Mouse (Mus musculus) hindbrain, embryonic 13.5 days (tissue): ENCODE measurements at regions not wholly inside any gene's neighbourhood (a gene's known extent, or its start where the extent isn't known, plus 50 kb on each side); places are given as distances from the start of the nearest gene placed in this dataset.
A peak's percentile ranks its signal among the peaks of the same experiment; 100 is the strongest.
"Not testable (repeated sequence)": the region's sequence is repeated elsewhere in the genome, so short reads cannot be mapped to it uniquely, and the experiment has no call there.

Experiments
- ATAC-seq: fragments of 200-750 bp; cut with Nextera tagmentation; 2 replicates; pipeline ENCODE4 v1.8.0; 2017; ENCODE audit warnings: moderate TSS enrichment; ENCODE audit not compliant: low FRiP score
- H3K27ac ChIP-seq: fragments of 300-500 bp; sonication (generic); 2 replicates; pipeline ENCODE4 v1.5.1; 2015; ENCODE audit warnings: inconsistent platforms, mild to moderate bottlenecking, moderate library complexity
- H3K27me3 ChIP-seq: fragments of 300-500 bp; sonication (generic); 2 replicates; pipeline ENCODE4 v1.6.1; 2015; ENCODE audit warnings: mild to moderate bottlenecking, inconsistent platforms
- H3K36me3 ChIP-seq: fragments of 300-500 bp; sonication (generic); 2 replicates; pipeline ENCODE4 v1.6.1; 2015; ENCODE audit warnings: mild to moderate bottlenecking, inconsistent platforms
- H3K4me1 ChIP-seq: fragments of 300-500 bp; sonication (generic); replicated peaks from 2 replicates; pipeline ENCODE4 v1.6.1; 2015; ENCODE audit warnings: inconsistent platforms
- H3K4me2 ChIP-seq: fragments of 300-500 bp; sonication (generic); 2 replicates; pipeline ENCODE4 v1.6.1; 2015; ENCODE audit warnings: inconsistent platforms, mild to moderate bottlenecking, moderate library complexity
- H3K4me3 ChIP-seq: fragments of 300-500 bp; sonication (generic); 2 replicates; pipeline ENCODE4 v1.5.1; 2015; ENCODE audit warnings: mild to moderate bottlenecking, inconsistent platforms
- H3K9ac ChIP-seq: fragments of 300-500 bp; sonication (generic); 2 replicates; pipeline ENCODE4 v1.6.1; 2015; ENCODE audit warnings: mild to moderate bottlenecking, inconsistent platforms
- H3K9me3 ChIP-seq: fragments of 300-500 bp; sonication (generic); 2 replicates; pipeline ENCODE4 v1.6.1; 2016; ENCODE audit warnings: inconsistent platforms
- WGBS: fragments of 180-500 bp; shearing (Covaris S2); methylation state at CpG from one replicate; pipeline ENCODE4 v1.1.7; 2015; 5-methylcytosine and 5-hydroxymethylcytosine counted together

DNA sequence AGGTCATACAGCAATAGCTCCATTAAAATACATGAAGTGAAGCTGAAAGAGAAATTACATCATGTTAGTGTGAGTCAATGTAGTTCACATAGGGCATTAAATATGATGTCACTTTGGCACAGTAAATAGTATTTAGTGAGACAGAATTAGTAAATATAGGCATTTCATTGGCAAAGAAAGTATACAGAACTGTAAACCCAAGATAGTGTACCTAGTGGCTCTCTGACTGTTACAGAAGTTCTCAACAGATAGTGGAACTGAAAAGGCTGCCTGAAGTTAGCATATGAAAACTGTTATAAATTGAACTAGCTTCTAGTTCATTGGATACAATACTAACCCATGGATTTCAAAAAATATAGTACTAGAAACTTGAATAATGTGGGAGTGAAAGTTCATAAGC, 1642.1 kb upstream of the Cdh6 start:
- ATAC-seq, result no peak
- no peak overlapping the region for H3K9ac ChIP-seq
- no peaks in the 10 kb centered on the region for H3K27me3 ChIP-seq
- H3K9me3 ChIP-seq, result no peaks in the 10 kb centered on the region
- no peak overlapping the region for H3K4me3 ChIP-seq
- H3K27ac ChIP-seq, result no peak overlapping the region
- no peaks in the 10 kb centered on the region for H3K4me1 ChIP-seq
- H3K36me3 ChIP-seq, result no peaks in the 10 kb centered on the region
- H3K4me2 ChIP-seq, result no peak overlapping the region

GRCm38 (mm10) chr15:14806849-14807248, 1633.4 kb upstream of the Cdh6 start:
- no peak for ATAC-seq
- no peaks in the 10 kb centered on the region for H3K9me3 ChIP-seq
- H3K4me1 ChIP-seq, result no peaks in the 10 kb centered on the region
- no peaks in the 10 kb centered on the region for H3K36me3 ChIP-seq
- no peaks in the 10 kb centered on the region for H3K27me3 ChIP-seq
- H3K4me3 ChIP-seq, result no peak overlapping the region
- no peak overlapping the region for H3K27ac ChIP-seq
- H3K4me2 ChIP-seq, result no peak overlapping the region
- 55% methylated on average over 1 of the region's 1 CpGs for WGBS
- no peak overlapping the region for H3K9ac ChIP-seq

- Histone ChIP-seq H3K27ac (no peak overlapping the region), H3K9me3 (no peaks in the 10 kb centered on the region), H3K27me3 (no peaks in the 10 kb centered on the region), H3K4me3 (no peak overlapping the region), H3K9ac (no peak overlapping the region), H3K4me2 (no peak overlapping the region), H3K36me3 (no peaks in the 10 kb centered on the region), H3K4me1 (no peaks in the 10 kb centered on the region)
- WGBS, result 62% methylated on average over 2 of the region's 2 CpGs
- ATAC-seq, result peak; percentile 43; the same call in 1 of the 2 replicates
These were observed 1621.7 kb upstream of the Cdh6 start for GRCm38 (mm10) chr15:14795221-14795620.

DNA sequence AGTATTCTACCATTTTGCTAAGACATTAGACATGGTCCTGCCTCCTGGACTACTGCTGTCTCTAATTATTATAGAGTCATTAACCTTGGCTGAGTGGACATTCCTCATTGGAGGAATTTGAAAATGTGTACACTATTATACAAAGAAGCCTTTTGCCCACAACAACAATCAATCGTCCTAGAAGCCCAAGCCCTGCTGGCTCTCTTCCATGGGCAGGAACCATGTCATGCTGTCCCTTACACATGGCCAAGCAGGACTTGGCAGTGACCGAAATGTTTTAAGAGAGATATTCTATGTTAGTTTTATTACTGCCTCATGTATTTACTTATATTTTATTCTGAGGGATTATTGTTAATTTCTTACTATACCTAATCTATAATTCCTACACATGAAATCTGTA, 1607.3 kb upstream of the Cdh6 start:
- H3K9ac ChIP-seq, result no peak overlapping the region
- 78% methylated on average over 2 of the region's 2 CpGs for WGBS
- ATAC-seq, result no peak
- H3K36me3 ChIP-seq, result no peaks in the 10 kb centered on the region
- H3K27ac ChIP-seq, result no peak overlapping the region
- H3K27me3 ChIP-seq, result no peaks in the 10 kb centered on the region
- H3K4me1 ChIP-seq, result no peaks in the 10 kb centered on the region
- H3K4me3 ChIP-seq, result no peak overlapping the region
- H3K4me2 ChIP-seq, result no peak overlapping the region
- no peaks in the 10 kb centered on the region for H3K9me3 ChIP-seq

- Histone ChIP-seq H3K36me3 (no peaks in the 10 kb centered on the region), H3K27ac (no peak overlapping the region), H3K4me2 (no peak overlapping the region), H3K4me3 (no peak overlapping the region), H3K9me3 (no peaks in the 10 kb centered on the region), H3K4me1 (no peaks in the 10 kb centered on the region), H3K9ac (no peak overlapping the region), H3K27me3 (no peaks in the 10 kb centered on the region)
- ATAC-seq, result no peak
- 88% methylated on average over 2 of the region's 2 CpGs for WGBS
These were observed 1568.3 kb upstream of the Cdh6 start for GRCm38 (mm10) chr15:14741733-14742132.

- ATAC-seq, H3K4me1 ChIP-seq, H3K9ac ChIP-seq, H3K9me3 ChIP-seq, H3K4me2 ChIP-seq, H3K36me3 ChIP-seq, H3K4me3 ChIP-seq, H3K27me3 ChIP-seq, H3K27ac ChIP-seq: not testable (repeated sequence)
- 88% methylated on average over 2 of the region's 2 CpGs for WGBS
These were observed 1524.5 kb upstream of the Cdh6 start for GRCm38 (mm10) chr15:14697925-14698324.

DNA sequence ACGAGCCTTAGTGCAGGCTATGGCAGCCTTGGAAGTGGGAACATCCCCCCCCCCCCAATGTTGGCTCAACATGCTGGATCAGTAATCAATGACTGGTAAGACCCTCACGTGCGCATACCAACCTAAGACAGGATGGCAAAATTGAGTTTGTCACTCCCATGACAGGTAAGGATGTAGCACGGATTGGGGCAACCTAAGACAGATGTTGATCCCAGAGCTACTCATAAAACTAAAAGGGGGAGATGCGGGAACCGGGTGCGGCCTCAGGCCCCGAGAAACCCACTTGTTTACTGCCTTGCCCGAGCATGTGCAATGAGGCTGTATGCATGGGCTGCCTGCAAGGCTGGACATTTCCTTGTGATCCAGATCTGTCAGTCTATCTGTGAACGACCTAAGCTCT, 1523.0 kb upstream of the Cdh6 start:
- Histone ChIP-seq H3K9ac (no peak overlapping the region), H3K4me3 (no peak overlapping the region), H3K36me3 (no peaks in the 10 kb centered on the region), H3K4me2 (no peak overlapping the region), H3K9me3 (no peaks in the 10 kb centered on the region; the same call in 1 of the 2 replicates), H3K27ac (no peak overlapping the region), H3K27me3 (no peaks in the 10 kb centered on the region), H3K4me1 (no peaks in the 10 kb centered on the region)
- ATAC-seq, result no peak
- WGBS, result 91% methylated on average over 10 of the region's 10 CpGs

GRCm38 (mm10) chr15:14689141-14689540, 1515.7 kb upstream of the Cdh6 start:
- H3K4me2 ChIP-seq, result no peak overlapping the region
- no peak overlapping the region for H3K27ac ChIP-seq
- no peak overlapping the region for H3K4me3 ChIP-seq
- no peaks in the 10 kb centered on the region for H3K36me3 ChIP-seq
- no peaks in the 10 kb centered on the region for H3K27me3 ChIP-seq
- no peaks in the 10 kb centered on the region for H3K4me1 ChIP-seq
- 0 out of 2 replicates have a peak, but pooled peaks have one; percentile 66 for ATAC-seq
- H3K9ac ChIP-seq, result no peak overlapping the region
- 61% methylated on average over 2 of the region's 2 CpGs for WGBS
- 0 out of 2 replicates have a peak, but pooled peaks cover 4% of the 10 kb centered on the region for H3K9me3 ChIP-seq

- Histone ChIP-seq H3K9ac (no peak overlapping the region), H3K27ac (no peak overlapping the region), H3K4me2 (no peak overlapping the region), H3K27me3 (no peaks in the 10 kb centered on the region), H3K4me1 (no peaks in the 10 kb centered on the region), H3K9me3 (no peaks in the 10 kb centered on the region), H3K4me3 (no peak overlapping the region), H3K36me3 (no peaks in the 10 kb centered on the region)
- WGBS, result 69% methylated on average over 2 of the region's 2 CpGs
- no peak for ATAC-seq
These were observed 1468.8 kb upstream of the Cdh6 start for GRCm38 (mm10) chr15:14642291-14642690.

DNA sequence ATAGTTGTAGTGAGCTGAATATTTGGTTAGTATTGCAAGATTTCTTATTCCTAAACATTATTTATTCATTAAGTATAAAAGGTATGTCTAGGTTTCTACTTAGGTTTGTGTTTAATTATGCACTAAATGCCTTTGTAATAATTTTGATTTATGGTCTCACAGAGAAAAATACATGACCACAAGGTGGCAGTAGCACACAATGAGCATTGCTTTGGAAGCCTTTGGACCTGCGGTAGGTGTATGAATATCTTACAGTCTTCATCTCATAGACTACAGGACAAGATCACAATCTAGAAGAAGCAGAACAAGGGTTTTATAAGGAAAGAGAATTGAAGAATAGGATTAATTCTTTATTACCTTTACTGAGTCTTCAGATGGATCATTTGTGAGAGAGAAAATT, 1455.0 kb upstream of the Cdh6 start:
- H3K9ac ChIP-seq, result no peak overlapping the region
- H3K4me3 ChIP-seq, result no peak overlapping the region
- H3K9me3 ChIP-seq, result no peaks in the 10 kb centered on the region
- H3K4me2 ChIP-seq, result no peak overlapping the region
- 50% methylated on average over 1 of the region's 1 CpGs for WGBS
- ATAC-seq, result no peak
- no peaks in the 10 kb centered on the region for H3K4me1 ChIP-seq
- H3K27me3 ChIP-seq, result no peaks in the 10 kb centered on the region
- no peaks in the 10 kb centered on the region for H3K36me3 ChIP-seq
- no peak overlapping the region for H3K27ac ChIP-seq

DNA sequence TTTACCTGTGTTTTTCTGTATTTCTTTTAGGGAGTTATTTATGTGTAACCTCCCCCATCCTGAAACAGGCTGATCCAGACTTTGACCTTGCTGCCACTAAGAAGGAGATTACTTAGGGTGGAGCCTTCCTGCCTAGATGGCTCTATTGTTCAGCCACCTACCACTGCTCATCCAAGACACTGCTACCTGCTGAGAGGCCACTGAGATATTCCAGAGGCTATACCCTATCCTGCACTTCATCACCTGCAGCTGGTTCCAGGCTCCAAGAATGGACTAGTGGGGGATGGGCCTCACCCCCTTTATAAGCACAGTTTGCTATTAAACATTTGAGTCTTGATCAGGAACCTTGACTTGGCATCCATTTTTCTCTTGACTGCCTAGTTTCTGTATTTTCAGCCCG, 1433.2 kb upstream of the Cdh6 start:
- Histone ChIP-seq H3K36me3 (no peaks in the 10 kb centered on the region), H3K27ac (no peak overlapping the region), H3K4me1 (no peaks in the 10 kb centered on the region), H3K4me2 (no peak overlapping the region), H3K9me3 (no peaks in the 10 kb centered on the region), H3K27me3 (no peaks in the 10 kb centered on the region), H3K4me3 (no peak overlapping the region), H3K9ac (no peak overlapping the region)
- ATAC-seq, result no peak
- WGBS, result 79% methylated on average over 1 of the region's 1 CpGs
